ENCODE assay signal across 16 mouse cellular contexts in genomic region chr4:39991851-39992250, GRCm38 (mm10).
"Had no signal": no experiment of that assay in that cellular context is flagged by ENCODE, and none has a peak within 500 bp of the region (broad histone marks: within the 10 kb centered on the region; RNA-seq: fewer than 3 reads in every experiment).

No protein-coding gene starts in this region.

- DNase-seq: kidney, adult 11 months; kidney, adult 9 months; kidney, postnatal 4 days; liver; liver, embryonic 13.5 days; liver, postnatal 0 days; lung, postnatal 14 days; thymus, postnatal 36 days had no signal

- H3K4me3 ChIP-seq: layer of hippocampus, adult 2 months; limb, embryonic 12.5 days; liver, embryonic 13.5 days; lung, embryonic 15.5 days; megakaryocyte, embryonic 14.5 days; midbrain, embryonic 12.5 days; stomach, embryonic 15.5 days had no signal

- H3K4me1 ChIP-seq: limb, embryonic 12.5 days; liver, embryonic 13.5 days; lung, embryonic 15.5 days; megakaryocyte, embryonic 14.5 days; midbrain, embryonic 12.5 days; stomach, embryonic 15.5 days had no signal

- H3K27ac ChIP-seq: kidney, postnatal 0 days; layer of hippocampus, adult 2 months; limb, embryonic 12.5 days; liver, embryonic 13.5 days; lung, embryonic 15.5 days; macrophage; midbrain, embryonic 12.5 days; stomach, embryonic 15.5 days had no signal
